Mouse (Mus musculus) brain, embryonic 14.5 days (tissue): ENCODE results near the gene Babam1.

Experiments used
- CTCF ChIP-seq: fragments of 200-500 bp; IDR thresholded peaks from 2 replicates; pipeline ENCODE4 v1.5.1; 2012; ENCODE audit warnings: inconsistent platforms, mild to moderate bottlenecking, moderate library complexity, borderline replicate concordance; ENCODE audit not compliant: insufficient read depth, insufficient read length; ENCODE audit errors: extremely low read depth
- POLR2A ChIP-seq: fragments of 200-500 bp; IDR thresholded peaks from 2 replicates; pipeline ENCODE4 v1.6.1; 2012; ENCODE audit warnings: mild to moderate bottlenecking, inconsistent platforms, borderline replicate concordance; ENCODE audit not compliant: poor library complexity, insufficient read depth, insufficient read length, severe bottlenecking; ENCODE audit errors: extremely low read depth

DNA sequence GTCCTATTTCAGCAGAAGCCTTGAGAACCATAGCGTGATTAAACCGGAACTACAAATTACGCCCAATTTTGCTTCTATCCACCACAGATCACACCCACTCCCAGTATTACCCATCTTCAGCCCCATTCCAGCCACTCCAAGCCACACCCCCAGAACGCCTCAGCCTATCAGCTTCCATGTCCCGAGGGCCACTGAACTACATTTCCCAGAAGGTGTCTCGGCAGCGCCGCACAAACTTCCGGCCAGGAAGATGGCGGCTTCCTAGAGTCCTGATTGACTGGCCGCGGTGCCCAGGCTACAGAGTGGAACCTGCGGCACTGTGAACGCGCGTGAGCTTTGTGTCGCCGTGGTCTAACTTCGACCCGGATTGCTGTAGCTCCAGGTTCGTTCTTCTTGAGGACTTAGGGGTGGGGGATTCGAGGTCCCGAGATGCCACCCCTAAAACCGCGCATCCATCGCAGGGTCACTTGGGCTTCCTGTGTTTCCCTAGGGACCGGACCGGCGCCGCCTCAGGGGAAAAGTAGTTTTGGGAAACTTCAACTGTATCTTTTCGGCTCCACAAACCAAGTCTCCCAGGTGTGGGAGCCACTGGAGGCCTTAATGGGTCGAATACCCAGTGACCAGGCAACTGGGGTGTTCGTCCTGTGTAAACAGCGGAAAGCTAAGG is at the start of gene Babam1:
- TF ChIP-seq POLR2A (peak; percentile 62; the same call in 1 of the 2 replicates), CTCF (no peak)
